Comparison of ENCODE assay signal across 12 mouse cellular contexts in genomic region chr14:121780144-121780913, GRCm38 (mm10). TPM values are rescaled to one million over a fixed set of nuclear protein-coding genes. Genes with fewer than 3 reads are reported as not detected.
DNase-seq lines count a peak whose midpoint lies in the region; ATAC-seq and TF ChIP-seq lines count a peak whose summit lies in the region.
"Had no signal": no experiment of that assay in that cellular context is flagged by ENCODE, and none has a peak within 500 bp of the region (broad histone marks: within the 10 kb centered on the region; RNA-seq: fewer than 3 reads in every experiment).

No protein-coding gene starts in this region.

- H3K27ac ChIP-seq in heart, embryonic 12.5 days (ENCODE audit: poor library complexity, severe bottlenecking), result peak overlapping the region; percentile 78
- H3K27ac ChIP-seq in liver, embryonic 11.5 days (ENCODE audit: low read depth, low read length), result 0 out of 2 replicates have a peak overlapping the region, but pooled peaks have one; percentile 8
- peak overlapping the region; percentile 86 for H3K27ac ChIP-seq in heart, postnatal 0 days (ENCODE audit: low read depth)
- peak overlapping the region; percentile 28; the same call in 1 of the 2 replicates for H3K27ac ChIP-seq in neural tube, embryonic 14.5 days (ENCODE audit: low read depth, low read length)
- H3K27ac ChIP-seq in left cerebral cortex, adult 2 months, result no peak overlapping the region
- H3K27ac ChIP-seq: hindbrain, embryonic 13.5 days had no signal

- H3K27me3 ChIP-seq in heart, embryonic 12.5 days (replicated peaks), result no peaks in the 10 kb centered on the region
- H3K27me3 ChIP-seq in liver, embryonic 11.5 days (replicated peaks; ENCODE audit: control insufficient read depth, insufficient read depth, low read length), result no peaks in the 10 kb centered on the region
- no peaks in the 10 kb centered on the region for H3K27me3 ChIP-seq in heart, postnatal 0 days (ENCODE audit: control insufficient read depth, insufficient read depth, low read length)
- no peaks in the 10 kb centered on the region for H3K27me3 ChIP-seq in neural tube, embryonic 14.5 days (ENCODE audit: control insufficient read depth, insufficient read depth, low read length)
- H3K27me3 ChIP-seq: embryonic facial prominence, embryonic 12.5 days; hindbrain, embryonic 13.5 days; Patski had no signal

- H3K36me3 ChIP-seq in heart, embryonic 12.5 days, result no peaks in the 10 kb centered on the region
- H3K36me3 ChIP-seq in liver, embryonic 11.5 days (ENCODE audit: control insufficient read depth, insufficient read depth, low read length), result no peaks in the 10 kb centered on the region
- H3K36me3 ChIP-seq in heart, postnatal 0 days (replicated peaks; ENCODE audit: control insufficient read depth, insufficient read depth, low read length), result no peaks in the 10 kb centered on the region
- no peaks in the 10 kb centered on the region for H3K36me3 ChIP-seq in neural tube, embryonic 14.5 days (ENCODE audit: control insufficient read depth, insufficient read depth, low read length)
- H3K36me3 ChIP-seq: embryonic facial prominence, embryonic 12.5 days; hindbrain, embryonic 13.5 days had no signal

- no peak for ATAC-seq in heart, embryonic 12.5 days (ENCODE audit: insufficient number of reproducible peaks, low FRiP score)
- ATAC-seq in liver, embryonic 11.5 days (replicated peaks; ENCODE audit: low FRiP score), result no peak; the same call in 1 of the 2 replicates
- no peak for ATAC-seq in heart, postnatal 0 days (ENCODE audit: insufficient read depth, low read depth)
- ATAC-seq in neural tube, embryonic 14.5 days (ENCODE audit: low read depth), result no peak
- ATAC-seq: Patski had no signal

- no peak overlapping the region for H3K9ac ChIP-seq in heart, embryonic 12.5 days
- H3K9ac ChIP-seq in liver, embryonic 11.5 days (ENCODE audit: low read depth, low read length), result no peak overlapping the region
- no peak overlapping the region for H3K9ac ChIP-seq in heart, postnatal 0 days (replicated peaks; ENCODE audit: low read depth, low read length)
- no peak overlapping the region for H3K9ac ChIP-seq in neural tube, embryonic 14.5 days (replicated peaks; ENCODE audit: low read depth, low read length)
- H3K9ac ChIP-seq: embryonic facial prominence, embryonic 12.5 days; hindbrain, embryonic 13.5 days had no signal

- no peak overlapping the region for H3K4me3 ChIP-seq in heart, embryonic 12.5 days
- H3K4me3 ChIP-seq in liver, embryonic 11.5 days (ENCODE audit: low read depth, low read length), result no peak overlapping the region
- H3K4me3 ChIP-seq in heart, postnatal 0 days (ENCODE audit: low read depth, low read length), result no peak overlapping the region
- no peak overlapping the region for H3K4me3 ChIP-seq in neural tube, embryonic 14.5 days (ENCODE audit: low read depth, low read length)
- no peak overlapping the region for H3K4me3 ChIP-seq in left cerebral cortex, adult 2 months
- H3K4me3 ChIP-seq: embryonic facial prominence, embryonic 12.5 days; hindbrain, embryonic 13.5 days had no signal

- H3K9me3 ChIP-seq in heart, embryonic 12.5 days (replicated peaks), result no peaks in the 10 kb centered on the region
- no peaks in the 10 kb centered on the region for H3K9me3 ChIP-seq in liver, embryonic 11.5 days (ENCODE audit: control insufficient read depth, low read length)
- no peaks in the 10 kb centered on the region for H3K9me3 ChIP-seq in heart, postnatal 0 days (replicated peaks; ENCODE audit: control insufficient read depth, low read length)
- no peaks in the 10 kb centered on the region for H3K9me3 ChIP-seq in neural tube, embryonic 14.5 days (ENCODE audit: control insufficient read depth, low read length)
- H3K9me3 ChIP-seq: embryonic facial prominence, embryonic 12.5 days; hindbrain, embryonic 13.5 days had no signal

- no peak for DNase-seq in heart, postnatal 4 days
- DNase-seq in liver, embryonic 11.5 days (ENCODE audit: low spot score), result no peak
- no peak for DNase-seq in liver
- no peak for DNase-seq in heart, postnatal 0 days (ENCODE audit: low spot score)
- DNase-seq in left cerebral cortex, adult 18-20 months (ENCODE audit: low spot score in 2 of 2), result no peak
- no peak for DNase-seq in left cerebral cortex, adult 2 months (ENCODE audit: extremely low spot score in 1 of 2, low spot score in 2 of 2)
- DNase-seq: cerebellum, adult 8-10 months had no signal

- WGBS in heart, embryonic 12.5 days, result 41% methylated on average over 11 of the region's 11 CpGs
- WGBS in liver, embryonic 11.5 days, result 45% methylated on average over 11 of the region's 11 CpGs
- WGBS in heart, postnatal 0 days, result 58% methylated on average over 11 of the region's 11 CpGs
- 68% methylated on average over 11 of the region's 11 CpGs for WGBS in neural tube, embryonic 14.5 days

- intact Hi-C loops in left cerebral cortex, adult 2 months (cut with DNase I), result no loop called here

- TF ChIP-seq EP300 in heart, postnatal 0 days (IDR thresholded peaks at IDR 0.05; ENCODE audit: low read depth), result no peak

- TF ChIP-seq CTCF in heart, postnatal 0 days (IDR thresholded peaks at IDR 0.05; ENCODE audit: low read depth), result no peak
- no peak for TF ChIP-seq CTCF in left cerebral cortex, adult 2 months (IDR thresholded peaks at IDR 0.05)

- H3K4me2 ChIP-seq in heart, embryonic 12.5 days, result no peak overlapping the region
- no peak overlapping the region for H3K4me2 ChIP-seq in liver, embryonic 11.5 days
- H3K4me2 ChIP-seq in heart, postnatal 0 days (ENCODE audit: low read depth, low read length), result no peak overlapping the region
- no peak overlapping the region for H3K4me2 ChIP-seq in neural tube, embryonic 14.5 days (ENCODE audit: low read depth, low read length)
- H3K4me2 ChIP-seq: embryonic facial prominence, embryonic 12.5 days; hindbrain, embryonic 13.5 days had no signal

- peaks cover 33% of the 10 kb centered on the region for H3K4me1 ChIP-seq in heart, embryonic 12.5 days (replicated peaks)
- peaks cover 7% of the 10 kb centered on the region; the same call in 1 of the 2 replicates for H3K4me1 ChIP-seq in liver, embryonic 11.5 days (replicated peaks; ENCODE audit: control insufficient read depth, insufficient read depth, low read length)
- H3K4me1 ChIP-seq in heart, postnatal 0 days (ENCODE audit: control insufficient read depth, insufficient read depth), result no peaks in the 10 kb centered on the region
- H3K4me1 ChIP-seq in neural tube, embryonic 14.5 days (ENCODE audit: control insufficient read depth, insufficient read depth, low read length), result no peaks in the 10 kb centered on the region
- H3K4me1 ChIP-seq: hindbrain, embryonic 13.5 days had no signal

RNA-seq across cellular contexts. Expression of gene Dock9, which starts 17.3 kb away (rescaled TPM):
- polyA plus RNA-seq in heart, embryonic 12.5 days (2016; fragmentation: Nextera tagmentation; extraction: Ambion mirVana), result 7.0 and 7.1 TPM in 2 replicates
- 10 to 100 TPM; 28.5 to 30.9 TPM for total RNA-seq in heart, postnatal 4 days (2021)
- 5.0 and 5.2 TPM in 2 replicates for polyA plus RNA-seq in liver, embryonic 11.5 days (2014; fragmentation: Nextera tagmentation; extraction: Ambion mirVana)
- total RNA-seq in heart, postnatal 0 days (2014; rRNA removed; ENCODE audit: low replicate concordance), result 20.5 and 25.4 TPM in 2 replicates
- polyA plus RNA-seq in heart, postnatal 0 days (2015; fragmentation: Nextera tagmentation; extraction: Ambion mirVana), result 3.8 and 4.1 TPM in 2 replicates
- polyA plus RNA-seq in neural tube, embryonic 14.5 days (2014; fragmentation: Nextera tagmentation; extraction: Ambion mirVana), result 11.2 and 13.2 TPM in 2 replicates
- 10 to 100 TPM; 72.2 to 76.3 TPM for total RNA-seq in left cerebral cortex, adult 18-20 months (2021)
- 10 to 100 TPM; 87.1 to 91.6 TPM for total RNA-seq in left cerebral cortex, adult 2 months (2021)
